Mouse (Mus musculus): ENCODE data around the gene Dmac2. TPM values are rescaled to one million over a fixed set of nuclear protein-coding genes. Genes with fewer than 3 reads are reported as not detected.

Dmac2 gene
- polyA plus RNA-seq, 1 experiment, result 53.6 TPM

GRCm38 (mm10) chr7:25615706-25616011 is 3.6 kb upstream of the Dmac2 start, which contains the start of gene Erich4:
TSS of gene Erich4 (minus strand) at chr7:25615892.
- H3K27me3 ChIP-seq (ENCODE audit: control insufficient read depth, insufficient read depth, low read length), result no peaks in the 10 kb centered on the region
- no peak within 1 kb of the TSS for H3K4me3 ChIP-seq (ENCODE audit: control insufficient read depth, low read depth, low read length)
- no peaks in the 10 kb centered on the region for H3K36me3 ChIP-seq (ENCODE audit: control insufficient read depth, insufficient read depth, low read length)
- no peak for TF ChIP-seq POLR2A (IDR thresholded peaks at IDR 0.05; ENCODE audit: control insufficient read depth, low read depth, low read length)
- no peak within 1 kb of the TSS for H3K27ac ChIP-seq (ENCODE audit: control insufficient read depth, insufficient read depth, low read depth, low read length)
- peaks cover 12% of the 10 kb centered on the region for H3K4me1 ChIP-seq (ENCODE audit: control insufficient read depth, insufficient read depth, low read length)

GRCm38 (mm10) chr7:25617376-25618160 is 1.6 kb upstream of the Dmac2 start:
- no peak for TF ChIP-seq POLR2A (IDR thresholded peaks at IDR 0.05; ENCODE audit: control insufficient read depth, low read depth, low read length)
- no peak for TF ChIP-seq CTCF (IDR thresholded peaks at IDR 0.05; ENCODE audit: control insufficient read depth, insufficient read depth, insufficient replicate concordance, low read depth, low read length)
- no peak overlapping the region for H3K4me3 ChIP-seq (ENCODE audit: control insufficient read depth, low read depth, low read length)
- peaks cover 1% of the 10 kb centered on the region; the same call in 1 of the 2 replicates for H3K36me3 ChIP-seq (ENCODE audit: control insufficient read depth, insufficient read depth, low read length)
- H3K4me1 ChIP-seq (ENCODE audit: control insufficient read depth, insufficient read depth, low read length), result peaks cover 12% of the 10 kb centered on the region
- no peaks in the 10 kb centered on the region for H3K27me3 ChIP-seq (ENCODE audit: control insufficient read depth, insufficient read depth, low read length)
- H3K27ac ChIP-seq (ENCODE audit: control insufficient read depth, insufficient read depth, low read depth, low read length), result no peak overlapping the region

- Histone ChIP-seq H3K36me3 (ENCODE audit: control insufficient read depth, insufficient read depth, low read length) (peaks cover 1% of the 10 kb centered on the region; the same call in 1 of the 2 replicates), H3K4me3 (ENCODE audit: control insufficient read depth, low read depth, low read length) (peak overlapping the region; percentile 97), H3K27me3 (ENCODE audit: control insufficient read depth, insufficient read depth, low read length) (no peaks in the 10 kb centered on the region), H3K27ac (ENCODE audit: control insufficient read depth, insufficient read depth, low read depth, low read length) (peak overlapping the region; percentile 87), H3K4me1 (ENCODE audit: control insufficient read depth, insufficient read depth, low read length) (peaks cover 12% of the 10 kb centered on the region)
- TF ChIP-seq POLR2A (IDR thresholded peaks at IDR 0.05; ENCODE audit: control insufficient read depth, low read depth, low read length) (no peak), CTCF (IDR thresholded peaks at IDR 0.05; ENCODE audit: control insufficient read depth, insufficient read depth, insufficient replicate concordance, low read depth, low read length) (no peak)
These were observed 443 bp downstream of the Dmac2 start for GRCm38 (mm10) chr7:25619722-25619991.

- H3K4me3 ChIP-seq (ENCODE audit: control insufficient read depth, low read depth, low read length), result peak overlapping the region; percentile 97
- TF ChIP-seq CTCF (IDR thresholded peaks at IDR 0.05; ENCODE audit: control insufficient read depth, insufficient read depth, insufficient replicate concordance, low read depth, low read length), result no peak
- no peak for TF ChIP-seq POLR2A (IDR thresholded peaks at IDR 0.05; ENCODE audit: control insufficient read depth, low read depth, low read length)
These were observed 887 bp downstream of the Dmac2 start for GRCm38 (mm10) chr7:25620101-25620500.

DNA sequence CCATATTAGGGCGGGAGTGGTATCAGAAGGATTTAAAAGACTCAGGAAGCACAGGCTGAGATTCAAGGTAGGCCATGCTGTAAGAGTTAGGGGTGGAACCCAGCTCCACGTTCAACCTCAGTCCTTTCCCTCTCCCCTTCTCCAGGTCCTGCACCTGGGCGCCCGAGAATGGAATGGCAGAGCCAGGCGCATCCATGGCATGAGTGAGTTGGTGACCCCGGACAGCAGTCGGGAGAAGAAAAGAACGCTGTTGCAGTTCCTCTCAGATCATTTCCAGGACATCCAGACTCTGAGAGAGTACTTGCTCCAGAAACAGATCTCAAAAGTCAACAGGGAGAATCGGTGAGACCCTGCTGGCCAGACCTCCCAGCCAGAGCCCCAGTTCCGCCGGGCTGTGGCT is 1.5 kb downstream of the Dmac2 start:
- peaks cover 2% of the 10 kb centered on the region for H3K36me3 ChIP-seq (ENCODE audit: control insufficient read depth, insufficient read depth, low read length)
- no peak overlapping the region; the same call in 1 of the 2 replicates for H3K4me3 ChIP-seq (ENCODE audit: control insufficient read depth, low read depth, low read length)

More at GRCm38 (mm10) chr7:25620101-25620500, 887 bp downstream of the Dmac2 start:
- H3K36me3 ChIP-seq (ENCODE audit: control insufficient read depth, insufficient read depth, low read length), result peaks cover 2% of the 10 kb centered on the region
- H3K27me3 ChIP-seq (ENCODE audit: control insufficient read depth, insufficient read depth, low read length), result no peaks in the 10 kb centered on the region
- H3K4me1 ChIP-seq (ENCODE audit: control insufficient read depth, insufficient read depth, low read length), result peaks cover 10% of the 10 kb centered on the region
- H3K27ac ChIP-seq (ENCODE audit: control insufficient read depth, insufficient read depth, low read depth, low read length), result no peak overlapping the region

GRCm38 (mm10) chr7:25623857-25624370 is 4.7 kb downstream of the Dmac2 start:
- no peak overlapping the region for H3K4me3 ChIP-seq (ENCODE audit: control insufficient read depth, low read depth, low read length)
- H3K27me3 ChIP-seq (ENCODE audit: control insufficient read depth, insufficient read depth, low read length), result no peaks in the 10 kb centered on the region
- H3K36me3 ChIP-seq (ENCODE audit: control insufficient read depth, insufficient read depth, low read length), result peaks cover 2% of the 10 kb centered on the region
- TF ChIP-seq POLR2A (IDR thresholded peaks at IDR 0.05; ENCODE audit: control insufficient read depth, low read depth, low read length), result no peak
- TF ChIP-seq CTCF (IDR thresholded peaks at IDR 0.05; ENCODE audit: control insufficient read depth, insufficient read depth, insufficient replicate concordance, low read depth, low read length), result no peak
- peaks cover 20% of the 10 kb centered on the region for H3K4me1 ChIP-seq (ENCODE audit: control insufficient read depth, insufficient read depth, low read length)
- no peak overlapping the region for H3K27ac ChIP-seq (ENCODE audit: control insufficient read depth, insufficient read depth, low read depth, low read length)

More for the DNA sequence above, 1.5 kb downstream of the Dmac2 start:
- H3K27ac ChIP-seq (ENCODE audit: control insufficient read depth, insufficient read depth, low read depth, low read length), result no peak overlapping the region
- peaks cover 10% of the 10 kb centered on the region for H3K4me1 ChIP-seq (ENCODE audit: control insufficient read depth, insufficient read depth, low read length)
- TF ChIP-seq POLR2A (IDR thresholded peaks at IDR 0.05; ENCODE audit: control insufficient read depth, low read depth, low read length) (no peak), CTCF (IDR thresholded peaks at IDR 0.05; ENCODE audit: control insufficient read depth, insufficient read depth, insufficient replicate concordance, low read depth, low read length) (no peak)
- no peaks in the 10 kb centered on the region for H3K27me3 ChIP-seq (ENCODE audit: control insufficient read depth, insufficient read depth, low read length)

GRCm38 (mm10) chr7:25624851-25625250 is 5.6 kb downstream of the Dmac2 start:
- Histone ChIP-seq H3K36me3 (ENCODE audit: control insufficient read depth, insufficient read depth, low read length) (peaks cover 2% of the 10 kb centered on the region), H3K27ac (ENCODE audit: control insufficient read depth, insufficient read depth, low read depth, low read length) (no peak overlapping the region)
- TF ChIP-seq CTCF (IDR thresholded peaks at IDR 0.05; ENCODE audit: control insufficient read depth, insufficient read depth, insufficient replicate concordance, low read depth, low read length) (no peak), POLR2A (IDR thresholded peaks at IDR 0.05; ENCODE audit: control insufficient read depth, low read depth, low read length) (no peak)

More at GRCm38 (mm10) chr7:25624851-25625250, 5.6 kb downstream of the Dmac2 start:
- no peaks in the 10 kb centered on the region for H3K27me3 ChIP-seq (ENCODE audit: control insufficient read depth, insufficient read depth, low read length)
- no peak overlapping the region for H3K4me3 ChIP-seq (ENCODE audit: control insufficient read depth, low read depth, low read length)
- H3K4me1 ChIP-seq (ENCODE audit: control insufficient read depth, insufficient read depth, low read length), result peaks cover 20% of the 10 kb centered on the region
